Mouse (Mus musculus): ENCODE measurements at regions not wholly inside any gene's neighbourhood (a gene's known extent, or its start where the extent isn't known, plus 50 kb on each side); places are given as distances from the start of the nearest gene placed in this dataset.

GRCm38 (mm10) chr8:26226612-26227528 lies 107.5 kb downstream of the Gm45692 start:
- in situ Hi-C loops (cut with MboI; ENCODE audit: low pct_unique_long_range_greater_than_20kb in 1 of 2, low sequenced_read_pairs in 2 of 2, unreplicated experiment in 1 of 2), result no loop called here

DNA sequence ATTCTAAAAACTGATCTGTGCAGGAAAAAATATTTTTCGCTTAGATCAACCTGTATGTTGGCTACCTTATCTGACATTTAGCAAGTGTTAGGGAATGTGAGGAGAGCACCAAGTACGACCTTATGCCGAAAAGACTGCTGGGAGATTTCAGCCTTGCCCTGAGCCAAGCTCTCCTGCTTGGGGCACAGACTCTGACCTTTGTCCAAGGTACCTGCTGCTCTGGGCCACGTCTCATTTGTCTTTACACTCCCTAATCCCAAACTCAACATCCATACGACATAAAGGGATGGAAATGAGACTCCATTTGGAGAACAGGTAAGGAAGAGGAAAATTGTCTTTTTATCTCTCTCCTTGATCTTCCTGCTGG lies 108.2 kb downstream of the Gm45692 start:
- in situ Hi-C loops (cut with MboI; ENCODE audit: low pct_unique_long_range_greater_than_20kb in 1 of 2, low sequenced_read_pairs in 2 of 2, unreplicated experiment in 1 of 2), result no loop called here

- in situ Hi-C loops (cut with MboI; ENCODE audit: low pct_unique_long_range_greater_than_20kb in 1 of 2, low sequenced_read_pairs in 2 of 2, unreplicated experiment in 1 of 2), result no loop called here
Observed at GRCm38 (mm10) chr8:26229548-26229947, 110.2 kb downstream of the Gm45692 start.

DNA sequence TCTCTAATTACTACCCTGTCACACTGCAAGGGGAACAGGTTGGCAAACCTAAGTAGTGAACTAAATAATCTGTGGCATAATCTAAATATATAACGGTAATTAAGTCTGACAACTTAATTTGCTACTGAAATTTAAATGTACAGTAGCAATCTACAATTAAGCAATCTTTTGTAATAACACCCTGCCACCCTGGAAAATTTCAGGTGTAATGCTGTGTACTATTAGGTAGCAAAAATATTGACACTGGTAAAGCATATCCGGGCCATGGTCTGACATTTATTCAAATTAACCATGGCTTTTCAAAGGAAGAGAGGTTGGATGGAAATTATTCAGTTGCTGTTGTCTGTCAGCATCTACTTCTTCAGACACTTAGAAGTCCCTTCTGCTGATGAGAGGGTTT lies 119.7 kb downstream of the Gm45692 start:
- in situ Hi-C loops (cut with MboI; ENCODE audit: low pct_unique_long_range_greater_than_20kb in 1 of 2, low sequenced_read_pairs in 2 of 2, unreplicated experiment in 1 of 2), result no loop called here

DNA sequence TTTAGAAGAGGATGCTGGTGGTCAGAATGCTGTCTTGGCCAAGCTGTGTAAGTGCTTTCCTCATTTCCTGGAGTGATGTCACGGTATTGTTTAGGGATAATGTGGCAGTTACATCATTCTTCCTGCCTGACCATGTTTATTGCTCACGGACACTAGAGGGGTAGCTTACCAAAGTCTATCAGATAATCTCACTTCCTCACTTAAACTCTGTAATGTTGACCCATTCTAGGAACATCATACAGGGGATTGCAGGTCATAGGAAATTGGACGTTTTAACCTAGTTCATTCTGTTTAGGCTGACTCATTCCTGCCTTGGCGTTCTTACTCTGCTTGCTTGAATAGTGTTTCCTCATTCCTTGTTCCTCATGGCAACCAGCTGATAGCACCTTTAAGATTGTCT lies 120.3 kb downstream of the Gm45692 start:
- in situ Hi-C loops (cut with MboI; ENCODE audit: low pct_unique_long_range_greater_than_20kb in 1 of 2, low sequenced_read_pairs in 2 of 2, unreplicated experiment in 1 of 2), result no loop called here

- in situ Hi-C loops (cut with MboI; ENCODE audit: low pct_unique_long_range_greater_than_20kb in 1 of 2, low sequenced_read_pairs in 2 of 2, unreplicated experiment in 1 of 2), result no loop called here
Observed at GRCm38 (mm10) chr8:26243743-26244142, 124.4 kb downstream of the Gm45692 start.

DNA sequence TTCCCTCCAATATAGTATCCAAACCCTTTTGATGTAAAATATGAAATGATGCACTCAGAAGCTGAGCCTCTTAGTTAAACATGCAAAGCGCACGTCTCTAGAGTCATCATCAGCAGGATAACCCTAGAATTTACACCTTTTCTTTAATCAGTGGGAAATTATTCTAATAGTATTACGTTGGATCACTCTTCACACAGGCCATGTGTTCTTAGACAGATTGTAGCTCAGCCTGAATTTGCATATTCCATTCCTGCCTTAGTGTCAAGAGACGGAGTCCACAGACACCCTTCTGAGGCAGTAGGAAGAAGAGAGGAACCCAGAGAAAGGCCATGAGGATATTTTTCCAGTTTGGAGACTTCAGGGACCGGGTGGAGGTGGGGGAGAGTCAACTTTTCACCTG lies 125.0 kb downstream of the Gm45692 start:
- in situ Hi-C loops (cut with MboI; ENCODE audit: low pct_unique_long_range_greater_than_20kb in 1 of 2, low sequenced_read_pairs in 2 of 2, unreplicated experiment in 1 of 2), result no loop called here

- in situ Hi-C loops (cut with MboI; ENCODE audit: low pct_unique_long_range_greater_than_20kb in 1 of 2, low sequenced_read_pairs in 2 of 2, unreplicated experiment in 1 of 2), result loop anchor here in 1 of 2 experiments (25.0 kb wide), 1 partner anchor 732 kb away; the partner anchor contains the start of gene Zfp703
Observed at GRCm38 (mm10) chr8:26255191-26255669, 135.9 kb downstream of the Gm45692 start.

GRCm38 (mm10) chr8:26260294-26260693 lies 141.0 kb downstream of the Gm45692 start:
- in situ Hi-C loops (cut with MboI; ENCODE audit: low pct_unique_long_range_greater_than_20kb in 1 of 2, low sequenced_read_pairs in 2 of 2, unreplicated experiment in 1 of 2), result loop anchor here in 1 of 2 experiments (25.0 kb wide), 1 partner anchor 727 kb away; the partner anchor contains the start of gene Zfp703

DNA sequence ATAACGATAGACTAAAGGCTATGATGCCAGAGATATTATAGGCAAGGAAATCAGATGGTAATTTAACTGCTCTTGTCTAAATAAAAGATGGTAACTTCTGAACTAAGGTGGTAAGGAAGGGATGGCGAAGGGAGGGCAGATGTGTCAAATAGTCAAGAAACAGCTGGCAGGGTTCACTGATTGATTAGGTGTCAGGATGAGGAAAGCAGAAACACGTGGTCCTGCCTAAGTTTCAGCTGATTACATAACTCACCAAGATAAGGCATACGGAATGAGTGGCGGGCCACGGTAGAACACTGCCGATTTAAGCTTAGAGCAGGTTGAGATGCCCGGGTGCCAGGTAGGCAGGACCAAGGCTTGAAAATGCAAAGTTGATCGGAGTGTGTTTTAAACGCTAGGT lies 143.2 kb downstream of the Gm45692 start:
- in situ Hi-C loops (cut with MboI; ENCODE audit: low pct_unique_long_range_greater_than_20kb in 1 of 2, low sequenced_read_pairs in 2 of 2, unreplicated experiment in 1 of 2), result loop anchor here in 1 of 2 experiments (25.0 kb wide), 1 partner anchor 725 kb away; the partner anchor contains the start of gene Zfp703

- in situ Hi-C loops (cut with MboI; ENCODE audit: low pct_unique_long_range_greater_than_20kb in 1 of 2, low sequenced_read_pairs in 2 of 2, unreplicated experiment in 1 of 2), result loop anchor here in 1 of 2 experiments (25.0 kb wide), 1 partner anchor 722 kb away; the partner anchor contains the start of gene Zfp703
Observed at GRCm38 (mm10) chr8:26264869-26265321, 145.6 kb downstream of the Gm45692 start.

- in situ Hi-C loops (cut with MboI; ENCODE audit: low pct_unique_long_range_greater_than_20kb in 1 of 2, low sequenced_read_pairs in 2 of 2, unreplicated experiment in 1 of 2), result loop anchor here in 1 of 2 experiments (25.0 kb wide), 1 partner anchor 722 kb away; the partner anchor contains the start of gene Zfp703
Observed at GRCm38 (mm10) chr8:26265366-26265765, 146.0 kb downstream of the Gm45692 start.

DNA sequence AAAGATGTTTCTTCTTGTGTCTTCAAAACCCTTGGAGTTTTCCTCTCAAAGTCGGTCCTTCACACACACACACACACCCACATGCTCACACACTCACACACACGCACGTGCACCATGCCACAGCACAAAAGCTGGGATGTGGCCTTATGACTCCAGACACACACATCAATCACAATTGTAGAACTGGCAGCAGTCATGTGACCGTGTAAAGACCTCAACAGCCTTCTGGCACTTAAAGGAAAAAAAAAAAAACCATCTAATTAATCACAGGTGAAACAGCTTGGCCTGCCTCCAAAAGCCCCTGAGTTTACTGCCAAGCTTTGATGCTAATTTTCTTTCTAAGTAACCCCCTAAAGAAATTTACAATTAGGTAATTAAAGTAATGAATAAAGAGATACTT lies 147.1 kb downstream of the Gm45692 start:
- in situ Hi-C loops (cut with MboI; ENCODE audit: low pct_unique_long_range_greater_than_20kb in 1 of 2, low sequenced_read_pairs in 2 of 2, unreplicated experiment in 1 of 2), result loop anchor here in 1 of 2 experiments (25.0 kb wide), 1 partner anchor 721 kb away; the partner anchor contains the start of gene Zfp703

- in situ Hi-C loops (cut with MboI; ENCODE audit: low pct_unique_long_range_greater_than_20kb in 1 of 2, low sequenced_read_pairs in 2 of 2, unreplicated experiment in 1 of 2), result loop anchor here in 1 of 2 experiments (25.0 kb wide), 1 partner anchor 720 kb away; the partner anchor contains the start of gene Zfp703
Observed at GRCm38 (mm10) chr8:26267569-26267968, 148.2 kb downstream of the Gm45692 start.

- in situ Hi-C loops (cut with MboI; ENCODE audit: low pct_unique_long_range_greater_than_20kb in 1 of 2, low sequenced_read_pairs in 2 of 2, unreplicated experiment in 1 of 2), result loop anchor here in 1 of 2 experiments (25.0 kb wide), 1 partner anchor 718 kb away; the partner anchor contains the start of gene Zfp703
Observed at GRCm38 (mm10) chr8:26268751-26269415, 149.5 kb downstream of the Gm45692 start.

DNA sequence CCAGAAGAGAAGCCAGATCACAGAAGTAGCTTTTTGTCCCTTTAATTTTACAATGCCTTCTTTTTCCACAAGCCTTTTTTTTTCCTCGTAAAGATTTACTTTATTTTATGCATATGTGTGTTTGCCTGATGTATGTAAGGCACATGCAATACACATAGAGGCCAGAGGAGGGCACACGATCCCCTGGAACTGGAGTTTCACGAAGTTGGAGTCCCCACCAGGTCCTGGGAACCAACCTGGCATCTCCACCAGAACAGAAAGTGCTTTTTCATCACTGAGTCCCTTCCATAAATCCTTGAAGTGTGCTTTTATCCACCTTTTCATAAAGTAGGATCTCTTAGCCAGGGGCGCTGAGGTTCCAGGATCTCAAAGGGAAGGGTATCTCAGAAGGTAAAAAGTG lies 152.8 kb downstream of the Gm45692 start:
- in situ Hi-C loops (cut with MboI; ENCODE audit: low pct_unique_long_range_greater_than_20kb in 1 of 2, low sequenced_read_pairs in 2 of 2, unreplicated experiment in 1 of 2), result loop anchor here in 1 of 2 experiments (25.0 kb wide), 1 partner anchor 715 kb away; the partner anchor contains the start of gene Zfp703

GRCm38 (mm10) chr8:26272675-26273414 lies 153.5 kb downstream of the Gm45692 start:
- in situ Hi-C loops (cut with MboI; ENCODE audit: low pct_unique_long_range_greater_than_20kb in 1 of 2, low sequenced_read_pairs in 2 of 2, unreplicated experiment in 1 of 2), result loop anchor here in 1 of 2 experiments (25.0 kb wide), 1 partner anchor 714 kb away; the partner anchor contains the start of gene Zfp703

- in situ Hi-C loops (cut with MboI; ENCODE audit: low pct_unique_long_range_greater_than_20kb in 1 of 2, low sequenced_read_pairs in 2 of 2, unreplicated experiment in 1 of 2), result loop anchor here in 1 of 2 experiments (25.0 kb wide), 1 partner anchor 714 kb away; the partner anchor contains the start of gene Zfp703
Observed at GRCm38 (mm10) chr8:26273415-26273760, 154.1 kb downstream of the Gm45692 start.

Measured in mouse embryonic stem cell (cell line).